Mouse (Mus musculus) MEL (cell line): ENCODE results near the gene Pkd2l1. TPM values are rescaled to one million over a fixed set of nuclear protein-coding genes. Genes with fewer than 3 reads are reported as not detected.

Experiments used
- DNase-seq: peaks from one replicate; pipeline ENCODE4 v3.0.0; 2011; ENCODE audit warnings: low read depth, low spot score
- H3K27ac ChIP-seq: 2 replicates; pipeline ENCODE4 v1.5.1; 2012; ENCODE audit warnings: low read depth, mild to moderate bottlenecking, control low read depth, low read length, moderate library complexity; ENCODE audit not compliant: control insufficient read depth
- H3K27me3 ChIP-seq, 2 experiments: fragments of 150-350 bp in 1 of 2; sonication (generic) in 1 of 2; 2 replicates each; pipeline ENCODE4 v1.6.1; 2012; ENCODE audit warnings: low read length in 2 of 2, mild to moderate bottlenecking in 2 of 2, improper control_type of control experiment in 1 of 2, moderate library complexity in 1 of 2; ENCODE audit not compliant: insufficient read depth in 2 of 2, control insufficient read depth in 1 of 2
- H3K36me3 ChIP-seq, 2 experiments: 2 replicates each; pipeline ENCODE4 v1.6.1; 2012 to 2014; ENCODE audit warnings: low read length in 2 of 2, improper control_type of control experiment in 1 of 2, inconsistent platforms in 1 of 2, mild to moderate bottlenecking in 1 of 2; ENCODE audit not compliant: insufficient read depth in 2 of 2, control insufficient read depth in 1 of 2
- H3K4me1 ChIP-seq, 2 experiments: fragments of 150-350 bp in 1 of 2; sonication (generic) in 1 of 2; 2 replicates each; pipeline ENCODE4 v1.6.1; 2012; ENCODE audit warnings: low read length in 2 of 2, improper control_type of control experiment in 1 of 2, mild to moderate bottlenecking in 1 of 2; ENCODE audit not compliant: insufficient read depth in 2 of 2, control insufficient read depth in 1 of 2
- H3K4me3 ChIP-seq, 2 experiments: fragments of 150-350 bp in 1 of 2; sonication (generic) in 1 of 2; 2 replicates each; pipeline ENCODE4 v1.5.1; 2012; ENCODE audit warnings: low read depth in 2 of 2, low read length in 2 of 2, mild to moderate bottlenecking in 2 of 2, moderate library complexity in 2 of 2, control low read depth in 1 of 2, improper control_type of control experiment in 1 of 2; ENCODE audit not compliant: control insufficient read depth in 1 of 2, insufficient read depth in 1 of 2
- H3K79me2 ChIP-seq: 2 replicates; pipeline ENCODE4 v1.6.1; 2012; ENCODE audit warnings: mild to moderate bottlenecking, low read length, moderate library complexity; ENCODE audit not compliant: control insufficient read depth, poor library complexity, insufficient read depth
- H3K9ac ChIP-seq: 2 replicates; pipeline ENCODE4 v1.6.1; 2012; ENCODE audit warnings: low read depth, mild to moderate bottlenecking, control low read depth, low read length, moderate library complexity; ENCODE audit not compliant: control insufficient read depth, poor library complexity, severe bottlenecking
- H3K9me3 ChIP-seq: fragments of 150-350 bp; sonication (generic); replicated peaks from 2 replicates; pipeline ENCODE4 v1.6.1; 2012; ENCODE audit warnings: mild to moderate bottlenecking, low read length, improper control_type of control experiment, moderate library complexity; ENCODE audit not compliant: insufficient read depth
- BHLHE40 ChIP-seq: IDR thresholded peaks from 2 replicates; pipeline ENCODE4 v1.6.1; 2012; ENCODE audit warnings: low read depth, mild to moderate bottlenecking, inconsistent platforms, low read length, improper control_type of control experiment, borderline replicate concordance
- CHD2 ChIP-seq: IDR thresholded peaks from 2 replicates; pipeline ENCODE4 v1.6.1; 2011; ENCODE audit warnings: low read length, improper control_type of control experiment
- ELF1 ChIP-seq: IDR thresholded peaks from 2 replicates; pipeline ENCODE4 v1.6.1; 2014; ENCODE audit warnings: low read depth, mild to moderate bottlenecking, inconsistent platforms, low read length, improper control_type of control experiment, moderate library complexity
- EP300 ChIP-seq, 2 experiments: IDR thresholded peaks; 2 replicates each; pipeline ENCODE4 v1.6.1; 2011; ENCODE audit warnings: improper control_type of control experiment in 2 of 2, low read length in 2 of 2, low read depth in 1 of 2, mild to moderate bottlenecking in 1 of 2
- ETS1 ChIP-seq: IDR thresholded peaks from 2 replicates; pipeline ENCODE4 v1.6.1; 2012; ENCODE audit warnings: low read depth, mild to moderate bottlenecking, inconsistent platforms, low read length, improper control_type of control experiment, moderate library complexity
- GATA1 ChIP-seq: IDR thresholded peaks from 2 replicates; pipeline ENCODE4 v1.6.1; 2011; ENCODE audit warnings: low read depth, low read length, improper control_type of control experiment
- HCFC1 ChIP-seq: IDR thresholded peaks from 2 replicates; pipeline ENCODE4 v1.6.1; 2012; ENCODE audit warnings: low read depth, mild to moderate bottlenecking, inconsistent platforms, low read length, improper control_type of control experiment, moderate library complexity
- JUND ChIP-seq: IDR thresholded peaks from 2 replicates; pipeline ENCODE4 v1.6.1; 2011; ENCODE audit warnings: low read depth, mild to moderate bottlenecking, improper control_type of control experiment, low read length
- MAFK ChIP-seq: IDR thresholded peaks from 2 replicates; pipeline ENCODE4 v1.6.1; 2011; ENCODE audit warnings: low read depth, mild to moderate bottlenecking, low read length, improper control_type of control experiment, borderline replicate concordance
- MAX ChIP-seq: IDR thresholded peaks from 2 replicates; pipeline ENCODE4 v1.6.1; 2011; ENCODE audit warnings: low read length, improper control_type of control experiment
- MEF2A ChIP-seq: IDR thresholded peaks from 2 replicates; pipeline ENCODE4 v1.6.1; 2014; ENCODE audit warnings: low read depth, mild to moderate bottlenecking, inconsistent platforms, low read length, improper control_type of control experiment; ENCODE audit not compliant: poor library complexity, insufficient replicate concordance, severe bottlenecking; ENCODE audit errors: extremely low read depth
- MYB ChIP-seq: IDR thresholded peaks from 2 replicates; pipeline ENCODE4 v1.6.1; 2011; ENCODE audit warnings: mild to moderate bottlenecking, low read depth, low read length, improper control_type of control experiment
- MYC ChIP-seq: IDR thresholded peaks from 2 replicates; pipeline ENCODE4 v1.6.1; 2011; ENCODE audit warnings: low read depth, mild to moderate bottlenecking, low read length, improper control_type of control experiment, moderate library complexity
- NRF1 ChIP-seq: IDR thresholded peaks from 2 replicates; pipeline ENCODE4 v1.6.1; 2014; ENCODE audit warnings: low read depth, mild to moderate bottlenecking, inconsistent platforms, low read length, improper control_type of control experiment, moderate library complexity; ENCODE audit not compliant: poor library complexity, insufficient read depth, severe bottlenecking
- POLR2AphosphoS2 ChIP-seq: IDR thresholded peaks from 2 replicates; pipeline ENCODE4 v1.6.1; 2011; ENCODE audit warnings: low read length, improper control_type of control experiment
- RAD21 ChIP-seq: IDR thresholded peaks from 2 replicates; pipeline ENCODE4 v1.6.1; 2011; ENCODE audit warnings: mild to moderate bottlenecking, low read depth, low read length, improper control_type of control experiment
- RCOR1 ChIP-seq: IDR thresholded peaks from 2 replicates; pipeline ENCODE4 v1.6.1; 2012; ENCODE audit warnings: low read depth, mild to moderate bottlenecking, inconsistent platforms, low read length, improper control_type of control experiment
- SIN3A ChIP-seq: IDR thresholded peaks from 2 replicates; pipeline ENCODE4 v1.6.1; 2012; ENCODE audit warnings: low read length, improper control_type of control experiment, inconsistent platforms
- TAL1 ChIP-seq: IDR thresholded peaks from 2 replicates; pipeline ENCODE4 v1.6.1; 2012; ENCODE audit warnings: mild to moderate bottlenecking, inconsistent platforms, low read length, moderate library complexity, mixed read lengths
- TBP ChIP-seq: IDR thresholded peaks from 2 replicates; pipeline ENCODE4 v1.8.0; 2011; ENCODE audit warnings: low read depth, low read length, improper control_type of control experiment
- TCF12 ChIP-seq: IDR thresholded peaks from 2 replicates; pipeline ENCODE4 v1.6.1; 2014; ENCODE audit warnings: low read depth, mild to moderate bottlenecking, inconsistent platforms, low read length, improper control_type of control experiment, moderate library complexity
- UBTF ChIP-seq: IDR thresholded peaks from 2 replicates; pipeline ENCODE4 v1.6.1; 2012; ENCODE audit warnings: low read depth, mild to moderate bottlenecking, inconsistent platforms, low read length, improper control_type of control experiment, moderate library complexity, borderline replicate concordance; ENCODE audit not compliant: insufficient read depth
- USF1 ChIP-seq: IDR thresholded peaks from 2 replicates; pipeline ENCODE4 v1.6.1; 2014; ENCODE audit warnings: low read depth, mild to moderate bottlenecking, inconsistent platforms, low read length, improper control_type of control experiment, moderate library complexity
- USF2 ChIP-seq, 2 experiments: IDR thresholded peaks; 2 replicates each; pipeline ENCODE4 v1.6.1; 2011 to 2012; ENCODE audit warnings: improper control_type of control experiment in 2 of 2, low read length in 2 of 2, borderline replicate concordance in 1 of 2, inconsistent platforms in 1 of 2, low read depth in 1 of 2, mild to moderate bottlenecking in 1 of 2; ENCODE audit not compliant: insufficient read depth in 1 of 2
- ZC3H11A ChIP-seq: IDR thresholded peaks from 2 replicates; pipeline ENCODE4 v1.6.1; 2012; ENCODE audit warnings: low read depth, mild to moderate bottlenecking, inconsistent platforms, low read length, improper control_type of control experiment
- ZKSCAN1 ChIP-seq: IDR thresholded peaks from 2 replicates; pipeline ENCODE4 v1.6.1; 2012; ENCODE audit warnings: low read depth, mild to moderate bottlenecking, inconsistent platforms, low read length, improper control_type of control experiment, moderate library complexity
- ZMIZ1 ChIP-seq: IDR thresholded peaks from 2 replicates; pipeline ENCODE4 v1.6.1; 2012; ENCODE audit warnings: low read depth, mild to moderate bottlenecking, inconsistent platforms, low read length, improper control_type of control experiment, moderate library complexity
- ZNF384 ChIP-seq: IDR thresholded peaks from 2 replicates; pipeline ENCODE4 v1.6.1; 2012; ENCODE audit warnings: low read depth, mild to moderate bottlenecking, inconsistent platforms, low read length, improper control_type of control experiment
- polyA plus RNA-seq, 2 experiments: library from polyadenylated mRNA; stranded (reverse) in 1 of 2; unstranded in 1 of 2; fragments of >175 nt in 1 of 2; fragments of >200 nt in 1 of 2; gene quantifications; 2 replicates each; pipeline versions ENCODE4 v1.2.1 to v1.2.4; 2012; ENCODE audit warnings: low replicate concordance in 2 of 2, low read depth in 1 of 2; ENCODE audit not compliant: insufficient read length in 2 of 2, insufficient read depth in 1 of 2, missing spikeins in 1 of 2
- total RNA-seq: library from RNA; depleted of rRNA; stranded (reverse); fragments of 300-350 nt; gene quantifications from 2 replicates; pipeline ENCODE4 v1.2.3, GENCODE M21; 2012

Pkd2l1 gene
- total and polyA plus RNA-seq, 3 experiments, result not detected

GRCm38 (mm10) chr19:44225728-44226127 is 33.5 kb upstream of the Pkd2l1 start:
- no peaks in the 10 kb centered on the region for H3K9me3 ChIP-seq
- H3K4me3 ChIP-seq, result no peak overlapping the region
- H3K36me3 ChIP-seq, result peaks cover 0 to 21% of the 10 kb centered on the region in 2 experiments; a peak in 2 of 4 replicates
- H3K4me1 ChIP-seq, result peaks cover 7 to 29% of the 10 kb centered on the region in 2 experiments
- H3K27ac ChIP-seq, result no peak overlapping the region; the same call in 1 of the 2 replicates
- H3K27me3 ChIP-seq, result peaks cover 4 to 6% of the 10 kb centered on the region in 2 experiments
- no peak overlapping the region for H3K9ac ChIP-seq
- H3K79me2 ChIP-seq, result no peaks in the 10 kb centered on the region
- DNase-seq, result peak; percentile 84
- TF ChIP-seq JUND, result peak; percentile 37; the same call in 1 of the 2 replicates
- TF ChIP-seq RAD21, result no peak
- TF ChIP-seq BHLHE40, result peak; percentile 59; the same call in 1 of the 2 replicates
- no peak for TF ChIP-seq MYB
- no peak for TF ChIP-seq TBP
- TF ChIP-seq EP300 (IDR thresholded peaks at IDR 0.05; ENCODE audit: low read depth in 1 of 2, low read length in 2 of 2), result peak; percentile 96 to 99
- TF ChIP-seq TCF12, result peak; percentile 97
- TF ChIP-seq MAFK, result peak; percentile 84
- TF ChIP-seq SIN3A, result peak; percentile 57; the same call in 1 of the 2 replicates
- 0 out of 2 replicates have a peak, but pooled peaks have one; percentile 12 for TF ChIP-seq ELF1
- peak; percentile 90 for TF ChIP-seq ETS1
- TF ChIP-seq MYC, result peak; percentile 42; the same call in 1 of the 2 replicates
- TF ChIP-seq RCOR1, result peak; percentile 100
- peak; percentile 98 for TF ChIP-seq GATA1
- peak; percentile 96 for TF ChIP-seq TAL1

- H3K36me3 ChIP-seq, result peaks cover 0 to 2% of the 10 kb centered on the region in 2 experiments; a peak in 1 of 4 replicates
- no peaks in the 10 kb centered on the region for H3K9me3 ChIP-seq
- peaks cover 10 to 13% of the 10 kb centered on the region in 2 experiments for H3K27me3 ChIP-seq
- DNase-seq, result no peak
- no peak overlapping the region for H3K27ac ChIP-seq
- no peaks in the 10 kb centered on the region for H3K4me1 ChIP-seq
- no peaks in the 10 kb centered on the region for H3K79me2 ChIP-seq
- H3K4me3 ChIP-seq, result no peak overlapping the region
- TF ChIP-seq ZMIZ1 (no peak), RCOR1 (no peak), TAL1 (no peak), MAFK (no peak), ZC3H11A (no peak), HCFC1 (no peak), CHD2 (no peak), ZNF384 (no peak), USF2 (IDR thresholded peaks at IDR 0.05; ENCODE audit: borderline replicate concordance in 1 of 2, insufficient read depth in 1 of 2, low read depth in 1 of 2, low read length in 2 of 2) (no peak), MEF2A (no peak), RAD21 (no peak), GATA1 (no peak), NRF1 (no peak), MAX (no peak), TBP (no peak), MYB (no peak), POLR2AphosphoS2 (no peak), USF1 (no peak), UBTF (no peak), ZKSCAN1 (no peak)
- no peak overlapping the region for H3K9ac ChIP-seq
Measured at GRCm38 (mm10) chr19:44217958-44218525, 25.8 kb upstream of the Pkd2l1 start.
